Mouse (Mus musculus): ENCODE measurements around the gene Plcxd2. TPM values are rescaled to one million over a fixed set of nuclear protein-coding genes. Genes with fewer than 3 reads are reported as not detected.

Plcxd2 gene
- 19.9 TPM for polyA plus RNA-seq (2014; fragmentation: Illumina TruSeq; extraction: RNeasy Lipid Tissue Mini Kit (QIAGEN cat#74804); ENCODE audit: low replicate concordance)

DNA sequence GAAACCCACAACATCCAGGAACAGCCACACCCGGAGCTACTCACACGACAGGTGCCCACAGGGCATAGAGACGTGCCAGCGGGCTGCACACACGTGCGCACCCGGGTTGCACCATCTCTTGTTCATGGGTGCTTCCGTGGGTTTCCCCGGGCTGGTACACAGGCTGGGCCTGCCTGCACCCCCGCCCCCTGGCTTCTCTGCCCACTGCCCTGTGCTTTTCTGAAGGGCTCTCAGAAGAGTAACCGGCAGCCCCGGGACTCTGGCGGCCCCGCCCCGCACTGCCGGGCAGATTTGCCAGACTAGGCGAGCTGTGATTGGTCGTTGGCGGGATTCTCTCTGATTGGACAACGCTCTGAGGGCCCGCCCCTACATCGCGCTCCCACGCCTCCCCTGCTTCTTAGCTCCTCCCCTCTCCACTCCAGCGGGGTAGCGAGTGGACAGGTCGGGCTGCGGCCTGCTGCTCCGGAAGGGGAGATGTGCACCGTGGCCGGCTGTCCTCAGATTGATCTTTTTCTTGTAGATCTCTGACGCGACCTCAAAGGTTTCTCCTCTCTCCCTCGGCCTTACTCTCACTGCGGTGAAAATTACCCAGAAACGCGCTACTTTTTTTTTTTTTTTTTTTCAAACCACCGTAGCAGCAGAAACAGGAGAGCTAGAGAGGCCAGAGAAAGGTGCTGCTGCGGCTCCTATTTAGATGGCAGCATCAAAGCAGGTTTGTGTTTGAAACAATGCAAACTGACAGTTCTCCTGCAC is at the start of gene Plcxd2:
Plcxd2 (minus strand) TSS at position 66 of the 753 bp plus-strand sequence.

DNA sequence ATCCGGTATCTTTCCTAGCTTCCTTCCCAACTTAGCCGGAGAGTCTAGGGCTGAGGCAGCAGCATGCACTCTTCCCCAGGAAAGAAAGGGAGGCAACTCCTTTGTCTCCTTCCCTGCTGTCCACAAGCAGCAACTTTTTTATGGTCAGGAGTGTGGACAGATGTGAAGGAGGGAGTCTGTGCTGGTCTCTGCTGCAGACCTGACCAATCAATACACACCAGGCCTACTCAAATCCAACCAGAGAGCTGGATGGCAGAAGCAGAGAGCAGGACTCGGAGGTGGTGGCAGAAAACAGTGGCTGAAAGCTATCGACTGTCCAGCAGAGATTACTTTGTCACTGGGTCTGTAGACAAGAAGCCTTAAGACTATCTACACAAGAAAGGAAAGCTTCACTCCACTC is 56.6 kb downstream of the Plcxd2 start, which contains the start of gene Phldb2:
Phldb2 (minus strand) TSS at position 205 of the 400 bp plus-strand sequence.

Other genes starting within 250 kb of the Plcxd2 start
- gene Phldb2, start 56.6 kb downstream of the Plcxd2 start, polyA plus RNA-seq (2014; fragmentation: Illumina TruSeq; extraction: RNeasy Lipid Tissue Mini Kit (QIAGEN cat#74804); ENCODE audit: low replicate concordance): 15.1 TPM
- 11.2 TPM for gene Cd96, start 110.0 kb upstream of the Plcxd2 start, polyA plus RNA-seq (2014; fragmentation: Illumina TruSeq; extraction: RNeasy Lipid Tissue Mini Kit (QIAGEN cat#74804); ENCODE audit: low replicate concordance)
- gene Gm4737, start 144.9 kb upstream of the Plcxd2 start, polyA plus RNA-seq (2014; fragmentation: Illumina TruSeq; extraction: RNeasy Lipid Tissue Mini Kit (QIAGEN cat#74804); ENCODE audit: low replicate concordance): 9.0 TPM

Data from small intestine, adult 10 weeks (tissue).